Mouse (Mus musculus): ENCODE data around the gene Arhgef1.

Gene Arhgef1

DNA sequence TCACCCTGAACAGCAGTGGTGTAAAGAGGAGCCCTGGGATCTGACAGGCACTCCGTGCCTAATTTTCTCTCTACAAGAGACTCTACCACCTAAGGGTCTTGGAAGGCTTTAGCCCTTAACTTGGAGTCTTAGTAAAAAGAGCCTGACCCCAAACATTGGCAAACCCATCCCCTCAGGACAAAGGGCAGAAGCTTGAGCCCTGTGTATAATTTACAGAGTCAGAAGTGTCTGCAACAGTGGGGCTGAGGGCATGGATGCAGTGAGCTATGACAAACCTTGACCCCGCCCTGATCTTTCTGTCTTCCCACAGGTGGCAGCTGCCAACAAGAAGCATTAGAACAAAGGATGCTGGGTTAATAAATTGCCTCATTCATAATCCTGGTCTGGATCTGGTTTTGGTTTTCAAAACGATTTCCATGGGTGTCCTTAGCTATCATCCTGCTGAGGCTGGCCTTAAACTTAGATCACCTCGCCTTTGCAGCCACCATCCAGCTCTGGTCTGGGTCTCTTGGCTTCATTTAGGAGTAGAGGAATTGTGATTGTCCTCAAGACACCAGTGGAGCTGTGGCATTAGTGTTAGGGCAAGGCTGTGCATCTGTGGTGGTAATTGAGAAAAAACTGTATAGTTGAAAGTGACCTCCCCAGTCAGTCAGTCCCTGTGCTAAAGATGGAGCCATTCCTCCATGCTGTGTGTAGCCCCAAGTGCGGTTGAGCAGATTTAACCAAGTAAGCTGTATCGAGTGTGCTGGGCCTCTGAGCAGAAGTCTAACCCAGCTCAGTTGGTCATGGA is 13.1 kb upstream of the Arhgef1 start:
- in situ Hi-C loops (cut with MboI; ENCODE audit: unreplicated experiment in 2 of 2) = loop anchor here (5.0 to 25.0 kb wide), 3 partner anchors 33 to 823 kb away; partner anchors contain the start of gene Ccdc97 (in 1 of the 2)

DNA sequence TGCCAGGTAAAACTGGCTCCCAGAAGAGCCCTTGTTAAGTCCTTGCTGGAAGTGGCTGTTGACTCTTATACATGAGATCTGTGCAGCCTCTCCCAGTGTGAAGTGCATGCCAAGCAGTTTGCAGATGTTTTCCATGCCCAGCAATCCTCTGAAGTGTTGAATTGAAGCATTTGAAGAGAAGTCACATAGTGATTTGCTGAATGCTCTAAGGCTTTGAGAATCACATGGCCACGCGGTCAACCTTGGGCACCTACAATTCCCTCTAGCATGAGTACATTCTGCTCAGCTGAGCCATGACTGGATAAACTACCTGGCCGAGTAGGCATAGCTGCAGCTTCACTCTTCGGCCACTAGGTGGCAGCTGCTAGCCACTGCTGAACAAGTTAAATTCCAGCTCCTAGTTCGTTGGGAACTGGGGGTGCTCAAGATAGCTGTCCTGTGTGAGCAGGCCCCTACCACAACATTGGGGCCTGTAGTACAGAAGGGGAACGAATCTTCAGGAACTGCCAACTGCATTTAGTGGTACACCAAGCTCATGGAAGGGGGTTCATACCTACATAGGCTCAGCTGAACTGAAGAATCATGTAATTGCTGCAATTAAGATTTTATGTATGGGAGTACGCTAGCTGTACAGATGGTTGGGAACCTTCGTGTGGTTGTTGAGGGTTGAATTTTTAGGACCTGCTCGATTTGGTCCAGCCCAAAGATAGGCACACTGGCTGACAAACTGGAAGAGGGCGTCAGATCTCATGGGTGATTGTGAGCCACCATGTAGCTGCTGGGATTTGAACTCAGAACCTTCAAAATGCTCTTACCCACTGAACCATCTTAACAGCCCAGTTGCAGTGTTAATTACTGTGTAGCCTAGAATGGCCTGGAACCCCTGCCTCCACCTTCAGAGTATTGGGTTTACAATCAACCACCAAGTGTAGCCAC is 12.2 kb upstream of the Arhgef1 start:
- in situ Hi-C loops (cut with MboI; ENCODE audit: unreplicated experiment in 2 of 2) = loop anchor here in 1 of 2 experiments (25.0 kb wide), 1 partner anchor 822 kb away; the partner anchor contains the start of gene Ccdc97

DNA sequence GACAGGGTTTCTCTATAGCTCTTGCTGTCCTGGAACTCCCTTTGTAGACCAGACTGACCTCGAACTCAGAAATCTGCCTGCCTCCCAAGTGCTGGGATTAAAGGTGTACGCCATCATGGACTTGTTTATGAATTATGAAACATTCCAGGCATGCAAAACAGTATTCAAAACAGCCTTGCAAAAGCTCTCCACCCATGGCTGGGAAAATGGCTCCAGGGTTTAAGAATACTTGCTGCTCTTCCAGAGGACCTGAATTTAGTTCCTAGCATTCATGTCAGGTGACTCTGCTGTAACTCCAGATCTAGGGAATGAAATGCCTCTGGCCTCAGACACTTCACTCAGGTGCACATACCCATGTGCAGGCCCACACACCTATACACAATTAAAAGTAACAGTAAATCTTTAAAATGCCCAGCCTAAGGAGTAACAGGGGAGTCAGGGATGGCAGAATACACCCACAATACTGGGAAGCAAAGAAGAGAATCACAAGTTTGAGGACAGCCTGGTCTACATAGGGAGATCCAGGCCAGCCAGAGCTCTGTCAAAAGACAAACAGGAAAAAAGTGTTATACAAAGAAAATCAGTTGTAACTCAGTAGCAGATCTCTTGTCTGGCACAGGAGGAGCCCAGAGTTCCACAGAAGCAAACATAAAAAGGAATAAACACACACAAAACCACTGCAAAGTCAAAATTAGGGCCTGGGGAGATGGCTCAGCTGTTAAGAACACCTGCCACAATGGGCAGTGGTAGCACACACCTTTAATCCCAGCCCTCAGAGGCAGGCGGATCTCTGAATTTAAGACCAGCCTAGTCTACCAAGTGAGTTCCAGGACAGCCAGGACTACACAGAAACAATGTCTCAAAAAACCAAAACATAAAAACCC is 11.2 kb upstream of the Arhgef1 start:
- in situ Hi-C loops (cut with MboI; ENCODE audit: unreplicated experiment in 2 of 2) = loop anchor here in 1 of 2 experiments (25.0 kb wide), 1 partner anchor 821 kb away; the partner anchor contains the start of gene Ccdc97

DNA sequence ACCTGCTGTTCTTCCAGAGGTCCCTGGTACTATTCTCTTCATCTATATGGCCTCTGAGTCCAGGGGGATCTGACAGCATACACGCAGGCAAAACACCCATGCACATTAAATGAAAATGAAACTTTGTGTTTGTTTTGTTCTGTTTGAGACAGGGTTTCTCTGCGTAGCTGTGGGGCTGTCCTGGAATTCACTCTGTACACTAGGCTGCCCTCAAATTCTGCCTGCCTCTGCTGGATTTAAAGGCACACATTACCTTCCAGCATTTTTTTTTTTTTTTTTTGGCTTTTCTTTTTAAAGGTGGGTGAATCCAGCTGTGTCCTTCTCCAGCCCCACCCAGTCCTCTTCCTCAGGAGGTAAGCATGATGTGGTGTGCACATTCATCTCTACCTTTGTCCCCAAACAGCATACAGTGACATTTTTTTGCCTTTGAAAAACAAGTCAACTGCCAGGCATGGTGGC is 10.6 kb upstream of the Arhgef1 start:
- in situ Hi-C loops (cut with MboI; ENCODE audit: unreplicated experiment in 2 of 2) = loop anchor here in 1 of 2 experiments (25.0 kb wide), 1 partner anchor 820 kb away; the partner anchor contains the start of gene Ccdc97

DNA sequence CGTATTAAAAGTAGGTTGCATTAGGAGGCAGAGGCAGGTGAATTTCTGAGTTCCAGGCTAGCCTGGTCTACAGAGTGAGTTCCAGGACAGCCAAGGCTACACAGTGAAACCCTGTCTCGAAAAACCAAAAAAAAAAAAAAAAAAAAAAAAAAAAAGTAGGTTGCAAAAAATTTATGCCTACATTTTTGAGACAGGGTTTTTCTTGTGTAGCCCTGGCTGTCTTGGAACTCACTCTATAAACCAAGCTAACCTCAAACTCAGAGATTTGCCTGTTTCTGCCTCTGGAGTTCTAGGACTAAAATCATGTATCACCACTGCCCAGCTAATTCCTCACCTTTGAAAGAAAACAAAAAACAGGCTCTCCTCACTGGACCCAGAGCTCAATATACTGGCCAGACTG is 7.0 kb upstream of the Arhgef1 start:
- in situ Hi-C loops (cut with MboI; ENCODE audit: unreplicated experiment in 2 of 2) = loop anchor here in 1 of 2 experiments (25.0 kb wide), 1 partner anchor 817 kb away; the partner anchor contains the start of gene Ccdc97

DNA sequence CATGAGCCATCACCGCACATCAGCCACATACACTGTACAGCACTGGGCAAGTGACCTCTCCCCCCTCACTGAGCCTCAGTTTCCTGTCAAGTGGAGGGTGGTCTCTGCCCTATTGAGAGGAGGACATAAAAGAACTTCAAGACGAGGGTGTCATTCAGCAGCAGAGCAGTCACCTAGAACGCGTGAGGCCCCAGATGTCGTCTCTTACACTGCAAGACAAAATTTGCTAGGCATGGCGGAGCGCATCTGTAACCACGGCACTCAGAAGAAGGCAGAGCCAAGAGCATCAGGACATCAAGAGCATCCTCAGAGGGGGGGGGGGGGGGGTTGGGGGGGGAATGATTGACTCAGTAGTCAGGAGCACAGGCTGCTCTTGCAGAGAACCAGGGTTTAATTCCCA is 6.4 kb upstream of the Arhgef1 start:
- in situ Hi-C loops (cut with MboI; ENCODE audit: unreplicated experiment in 2 of 2) = loop anchor here in 1 of 2 experiments (25.0 kb wide), 1 partner anchor 816 kb away; the partner anchor contains the start of gene Ccdc97

DNA sequence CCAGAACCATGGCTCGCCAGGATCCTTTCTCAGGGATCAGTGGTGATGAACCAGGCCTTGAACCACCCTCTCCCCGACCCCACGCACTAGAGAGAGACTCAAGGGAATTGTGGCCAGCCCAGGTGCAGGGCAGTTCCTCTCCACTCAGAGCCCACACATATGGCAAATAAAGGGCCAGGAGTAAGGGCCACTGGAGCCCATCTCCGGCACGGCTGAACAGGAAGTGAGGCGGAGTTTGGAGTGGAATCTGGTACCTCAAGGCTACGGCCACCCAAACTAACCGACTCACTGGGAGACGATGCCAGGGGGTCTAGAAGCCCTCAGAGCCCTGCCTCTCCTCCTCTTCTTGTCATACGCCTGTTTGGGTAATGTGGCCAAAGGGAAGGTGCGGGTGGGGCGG is 5.5 kb upstream of the Arhgef1 start, which contains the start of gene Cd79a:
Gene Cd79a (plus strand): TSS at position 158 of the 400 bp plus-strand sequence.
- in situ Hi-C loops (cut with MboI; ENCODE audit: unreplicated experiment in 2 of 2) = loop anchor here in 1 of 2 experiments (25.0 kb wide), 1 partner anchor 815 kb away; the partner anchor contains the start of gene Ccdc97

DNA sequence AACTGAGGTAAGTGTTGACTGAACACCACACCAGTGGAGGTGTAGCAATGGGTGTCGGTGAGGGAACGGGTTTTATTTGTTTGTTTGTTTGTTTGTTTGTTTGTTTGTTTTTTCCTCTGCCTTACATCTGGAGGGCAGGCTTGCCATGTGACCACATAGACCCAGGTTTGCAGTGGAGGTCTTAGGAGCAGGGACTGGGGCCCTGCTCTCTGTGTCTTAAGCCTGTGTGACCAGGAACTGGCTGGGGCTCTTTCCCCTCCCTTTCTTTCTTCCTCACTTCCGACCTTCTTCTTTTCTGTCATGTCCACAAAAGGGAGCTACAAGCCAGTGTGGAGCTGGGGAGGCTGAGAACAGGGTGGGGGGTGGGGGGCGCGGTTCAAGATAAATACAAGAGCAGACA is 4.8 kb upstream of the Arhgef1 start:
- in situ Hi-C loops (cut with MboI; ENCODE audit: unreplicated experiment in 2 of 2) = loop anchor here in 1 of 2 experiments (25.0 kb wide), 1 partner anchor 814 kb away; the partner anchor contains the start of gene Ccdc97

DNA sequence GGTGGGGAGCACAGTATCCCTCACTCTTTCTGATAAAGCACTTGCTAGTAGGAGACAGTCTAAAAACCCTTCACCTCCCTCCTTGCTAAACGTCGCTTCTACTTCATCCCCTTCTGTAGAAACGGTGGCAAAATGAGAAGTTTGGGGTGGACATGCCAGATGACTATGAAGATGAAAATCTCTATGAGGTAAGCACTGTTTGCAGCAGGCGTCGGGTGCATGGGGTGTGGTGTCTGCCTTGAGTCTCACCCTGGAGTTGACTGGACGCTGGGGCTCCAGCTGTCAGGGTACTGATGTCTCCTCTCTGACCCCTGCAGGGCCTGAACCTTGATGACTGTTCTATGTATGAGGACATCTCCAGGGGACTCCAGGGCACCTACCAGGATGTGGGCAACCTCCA is 1.6 kb upstream of the Arhgef1 start:
- in situ Hi-C loops (cut with MboI; ENCODE audit: unreplicated experiment in 2 of 2) = loop anchor here in 1 of 2 experiments (10.0 kb wide), 2 partner anchors 346 to 854 kb away; partner anchors contain the start of gene Hnrnpul1

DNA sequence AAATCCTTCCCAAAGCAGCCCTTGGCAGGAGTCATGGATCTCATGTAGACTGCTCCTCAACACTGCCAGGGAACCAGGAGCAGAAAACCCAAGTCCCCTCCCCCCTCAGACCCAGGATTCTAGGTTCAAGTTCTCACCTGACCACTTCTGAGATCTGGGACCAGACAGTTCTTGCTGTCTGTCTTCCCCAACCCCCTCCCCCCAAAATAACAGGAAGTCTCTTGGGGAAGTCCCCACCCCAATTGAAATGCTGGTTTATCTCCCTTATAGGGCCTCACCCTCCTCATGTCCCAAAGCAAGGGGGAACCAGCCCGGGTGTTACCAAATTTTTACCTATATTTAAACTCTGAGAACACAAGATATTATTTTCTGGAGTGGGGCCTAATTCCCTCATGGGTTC is 870 bp upstream of the Arhgef1 start:
- in situ Hi-C loops (cut with MboI; ENCODE audit: unreplicated experiment in 2 of 2) = loop anchor here in 1 of 2 experiments (10.0 kb wide), 2 partner anchors 347 to 853 kb away; partner anchors contain the start of gene Hnrnpul1

DNA sequence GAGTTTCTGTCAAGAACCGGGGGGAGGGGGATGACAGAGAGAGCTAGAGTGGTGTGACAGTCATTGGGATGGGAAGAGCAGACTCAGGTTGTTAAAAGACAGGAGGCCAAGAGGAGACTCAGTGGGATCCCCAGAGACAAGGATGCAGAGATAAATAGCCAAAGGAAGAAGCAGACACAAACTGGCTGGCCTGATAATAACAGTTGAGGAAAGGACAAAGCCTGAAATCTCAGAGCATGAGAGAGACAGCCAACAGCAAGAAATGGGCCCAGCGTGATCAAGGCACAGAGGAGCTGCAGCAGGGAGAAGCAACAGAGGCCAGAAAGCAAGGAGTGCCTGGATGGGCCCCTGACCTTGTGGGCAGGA is 465 bp upstream of the Arhgef1 start:
- in situ Hi-C loops (cut with MboI; ENCODE audit: unreplicated experiment in 2 of 2) = loop anchor here in 1 of 2 experiments (10.0 kb wide), 2 partner anchors 347 to 853 kb away; partner anchors contain the start of gene Hnrnpul1

DNA sequence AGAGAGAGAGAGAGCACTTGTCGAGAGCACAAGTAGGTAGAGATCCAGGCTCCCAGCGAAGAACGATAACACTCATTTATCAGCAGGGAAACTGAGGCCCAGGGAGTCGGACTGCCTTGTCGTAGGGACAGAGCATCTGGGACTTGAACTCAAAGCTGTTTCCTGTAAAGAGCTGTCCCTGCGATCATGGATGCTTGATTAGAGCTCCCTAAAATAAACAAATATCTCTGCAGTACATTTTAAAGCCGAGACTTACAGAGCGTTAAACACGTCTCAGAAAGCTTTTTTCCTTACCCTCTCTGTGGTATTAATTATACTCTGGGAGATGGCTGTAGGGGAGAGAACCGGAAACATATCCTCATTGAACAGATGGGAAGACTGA is 723 bp downstream of the Arhgef1 start:
- in situ Hi-C loops (cut with MboI; ENCODE audit: unreplicated experiment in 2 of 2) = loop anchor here in 1 of 2 experiments (10.0 kb wide), 2 partner anchors 349 to 851 kb away; partner anchors contain the start of gene Hnrnpul1

DNA sequence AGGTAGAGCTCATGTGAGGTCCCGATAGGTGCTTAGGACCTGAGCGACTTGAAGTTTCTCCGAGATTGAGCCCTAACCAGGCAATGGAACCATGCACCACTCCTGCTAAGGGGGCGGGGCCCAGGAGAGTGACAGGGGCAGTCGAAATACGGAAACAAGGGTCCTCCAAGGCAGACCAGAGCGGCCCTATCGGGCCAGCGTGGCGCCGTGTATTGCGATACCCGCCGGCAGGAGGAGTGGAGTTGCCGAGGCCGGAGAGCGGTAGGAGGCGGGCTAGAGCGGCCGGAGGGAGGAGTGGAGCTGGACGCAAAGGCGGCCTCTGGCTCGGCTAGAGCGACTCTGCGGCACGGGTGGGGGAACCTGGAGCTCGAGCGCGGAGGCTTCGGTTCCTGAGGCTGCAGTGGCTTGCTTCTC is 1.4 kb downstream of the Arhgef1 start:
- in situ Hi-C loops (cut with MboI; ENCODE audit: unreplicated experiment in 2 of 2) = loop anchor here in 1 of 2 experiments (10.0 kb wide), 2 partner anchors 349 to 851 kb away; partner anchors contain the start of gene Hnrnpul1

DNA sequence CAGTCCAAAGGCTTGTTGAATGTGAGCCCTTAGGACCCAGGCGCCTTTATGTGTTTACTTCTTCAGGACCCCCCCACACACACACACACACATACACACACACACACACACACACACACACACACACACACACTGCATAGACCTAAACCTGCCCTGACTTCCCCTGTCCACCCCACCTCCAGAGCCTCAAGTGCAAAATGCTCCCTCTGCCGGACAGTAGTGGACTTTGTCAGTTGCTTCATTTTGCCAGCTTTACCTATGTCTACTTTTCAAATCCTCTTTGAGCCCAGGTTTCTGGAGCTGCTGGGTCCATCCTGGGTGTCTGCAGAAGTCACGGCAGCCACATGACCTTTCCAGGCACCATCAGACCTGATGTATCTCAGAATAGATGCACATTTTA is 2.2 kb downstream of the Arhgef1 start:
- in situ Hi-C loops (cut with MboI; ENCODE audit: unreplicated experiment in 2 of 2) = loop anchor here (5.0 to 10.0 kb wide), 3 partner anchors 47 to 850 kb away; partner anchors contain the start of gene Hnrnpul1 (in 1 of the 2)

DNA sequence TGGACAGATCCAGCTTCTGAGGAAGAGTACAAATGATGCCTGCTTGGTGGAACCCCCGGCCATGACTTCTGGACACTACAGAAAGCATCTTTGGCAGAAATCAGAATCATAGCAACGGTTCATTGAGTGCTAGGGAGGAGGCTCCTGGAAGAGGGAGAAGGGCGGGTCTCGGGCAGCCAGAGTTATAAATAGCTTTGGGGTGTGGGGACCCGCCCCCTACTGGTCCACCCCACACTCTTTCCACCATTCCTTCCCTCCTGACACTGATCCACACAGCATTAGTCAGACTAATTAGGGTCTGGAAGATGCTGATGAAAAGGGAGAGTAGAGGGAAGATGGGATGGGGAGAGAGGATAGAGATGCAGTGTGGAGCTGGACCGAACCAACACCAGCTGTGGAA is 3.8 kb downstream of the Arhgef1 start:
- in situ Hi-C loops (cut with MboI; ENCODE audit: unreplicated experiment in 2 of 2) = loop anchor here (5.0 to 10.0 kb wide), 3 partner anchors 46 to 848 kb away; partner anchors contain the start of gene Hnrnpul1 (in 1 of the 2)

DNA sequence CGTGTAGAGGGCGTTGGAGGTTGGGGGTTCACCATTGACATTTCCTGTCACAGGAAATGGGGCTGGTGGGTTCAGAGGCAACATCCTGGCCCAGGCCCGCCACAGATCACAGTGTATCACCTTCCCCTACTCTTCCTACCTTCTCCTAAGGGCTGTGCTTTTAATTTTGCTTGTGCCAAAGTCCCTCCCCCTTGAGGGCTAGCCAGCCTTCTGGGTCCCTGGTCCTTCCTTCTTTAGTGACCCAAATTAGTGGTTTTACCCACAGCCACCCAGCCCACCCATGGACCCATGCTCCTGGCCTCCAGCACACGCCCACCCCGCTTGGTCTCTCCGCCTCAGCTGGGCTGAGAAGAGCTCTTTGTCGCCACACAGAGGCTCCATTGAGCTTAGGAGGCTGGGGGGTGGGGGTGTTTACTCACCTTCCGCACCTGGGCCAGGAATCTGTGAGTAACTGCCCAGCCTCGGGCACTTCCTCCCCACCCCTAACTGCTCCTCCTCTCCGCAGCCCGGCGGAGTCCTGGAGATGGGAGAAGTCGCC is 4.6 kb downstream of the Arhgef1 start:
- in situ Hi-C loops (cut with MboI; ENCODE audit: unreplicated experiment in 2 of 2) = loop anchor here (5.0 to 10.0 kb wide), 3 partner anchors 45 to 848 kb away; partner anchors contain the start of gene Hnrnpul1 (in 1 of the 2)

DNA sequence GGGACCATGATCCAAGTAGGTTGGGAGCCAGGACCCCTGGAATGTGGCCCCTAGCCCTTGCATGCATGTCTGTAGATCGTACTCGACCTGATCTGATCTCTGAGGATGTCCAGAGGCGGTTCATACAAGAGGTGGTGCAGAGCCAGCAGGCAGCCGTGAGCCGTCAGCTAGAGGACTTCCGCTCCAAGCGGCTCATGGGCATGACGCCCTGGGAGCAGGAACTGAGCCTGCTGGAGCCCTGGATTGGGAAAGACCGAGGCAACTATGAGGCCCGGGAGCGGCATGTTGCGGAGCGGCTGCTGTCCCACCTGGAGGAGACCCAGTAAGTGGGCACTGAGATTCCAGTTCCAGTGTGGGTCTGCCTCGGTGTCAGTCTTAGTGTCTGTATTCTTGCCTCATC is 9.8 kb downstream of the Arhgef1 start:
- in situ Hi-C loops (cut with MboI; ENCODE audit: unreplicated experiment in 2 of 2) = no loop called here

DNA sequence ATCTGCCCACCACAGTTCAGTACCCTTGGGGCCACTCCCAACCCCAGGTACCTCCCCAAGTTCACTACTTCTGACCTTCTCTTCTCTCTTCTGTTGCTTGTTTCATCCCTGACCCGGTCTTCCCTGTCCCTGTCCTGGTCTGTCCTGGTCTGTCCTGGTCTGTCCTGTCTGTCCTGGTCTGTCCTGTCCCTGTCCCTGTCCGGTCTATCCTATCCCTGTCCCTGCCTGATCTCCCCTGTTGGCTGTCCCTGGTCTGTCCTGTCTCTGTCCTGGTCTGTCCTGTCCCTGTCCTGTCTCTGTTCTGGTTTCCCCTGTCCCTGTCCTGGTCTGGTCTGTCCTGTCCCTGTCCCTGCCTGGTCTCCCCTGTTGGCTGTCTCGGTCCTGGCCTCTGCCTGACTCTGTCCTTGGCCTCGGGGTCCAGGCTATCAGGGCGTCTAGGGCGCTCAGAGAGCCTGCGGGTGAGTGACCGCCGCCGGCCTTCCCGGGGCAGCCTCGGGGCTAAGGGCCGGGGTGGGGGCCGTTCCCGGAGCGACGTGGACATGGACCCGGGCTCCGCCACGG is 16.1 kb downstream of the Arhgef1 start:
- in situ Hi-C loops (cut with MboI; ENCODE audit: unreplicated experiment in 2 of 2) = no loop called here

All from v-Abl transformed pro-B cells (cell line).